Mouse (Mus musculus): ENCODE measurements around the gene Mkrn2. TPM values are rescaled to one million over a fixed set of nuclear protein-coding genes. Genes with fewer than 3 reads are reported as not detected.

Mkrn2 gene
- total and polyA plus RNA-seq, 3 experiments, result 13.1 to 38.1 TPM; not detected in 1

- peak overlapping the region; percentile 46 for H3K9ac ChIP-seq (ENCODE audit: control insufficient read depth, low read depth, low read length, poor library complexity, severe bottlenecking)
- peaks cover 45 to 53% of the 10 kb centered on the region in 2 experiments for H3K4me1 ChIP-seq (ENCODE audit: control insufficient read depth in 1 of 2, insufficient read depth in 2 of 2, low read length in 2 of 2)
- TF ChIP-seq GABPA (IDR thresholded peaks at IDR 0.05; ENCODE audit: low read depth, low read length), result no peak
- no peak for TF ChIP-seq USF1 (IDR thresholded peaks at IDR 0.05; ENCODE audit: low read depth, low read length)
- peak; percentile 81; the same call in 1 of the 2 replicates for TF ChIP-seq MYC (IDR thresholded peaks at IDR 0.05; ENCODE audit: low read depth, low read length)
- TF ChIP-seq POLR2A (IDR thresholded peaks at IDR 0.05; ENCODE audit: control insufficient read depth in 1 of 2, insufficient read depth in 1 of 2, low read depth in 1 of 2, low read length in 2 of 2, poor library complexity in 1 of 2), result no peak
- TF ChIP-seq TBP (IDR thresholded peaks at IDR 0.05; ENCODE audit: low read depth, low read length), result no peak
- TF ChIP-seq USF2 (IDR thresholded peaks at IDR 0.05; ENCODE audit: borderline replicate concordance in 1 of 2, insufficient read depth in 1 of 2, low read depth in 1 of 2, low read length in 2 of 2), result no peak
- TF ChIP-seq ZNF384 (IDR thresholded peaks at IDR 0.05; ENCODE audit: low read depth, low read length), result peak; percentile 94
- no peak; the same call in 1 of the 2 replicates for TF ChIP-seq KAT2A (conservative IDR thresholded peaks at IDR 0.05; ENCODE audit: low read depth, low read length)
- TF ChIP-seq RCOR1 (IDR thresholded peaks at IDR 0.05; ENCODE audit: low read depth, low read length), result no peak
- TF ChIP-seq BHLHE40 (IDR thresholded peaks at IDR 0.05; ENCODE audit: borderline replicate concordance, low read depth, low read length), result no peak
- peak; percentile 68 for TF ChIP-seq ETS1 (IDR thresholded peaks at IDR 0.05; ENCODE audit: low read depth, low read length)
- TF ChIP-seq MAZ (IDR thresholded peaks at IDR 0.05; ENCODE audit: low read depth, low read length), result no peak
- TF ChIP-seq CHD1 (IDR thresholded peaks at IDR 0.05; ENCODE audit: low read depth, low read length), result no peak
- TF ChIP-seq EP300 (IDR thresholded peaks at IDR 0.05; ENCODE audit: low read depth in 1 of 2, low read length in 2 of 2), result peak in 1 of 2 experiments; percentile 49; a peak in 1 of 4 replicates
- TF ChIP-seq MXI1 (IDR thresholded peaks at IDR 0.05; ENCODE audit: low read depth, low read length), result peak; percentile 75
- TF ChIP-seq TCF12 (IDR thresholded peaks at IDR 0.05; ENCODE audit: low read depth, low read length), result 0 out of 2 replicates have a peak, but pooled peaks have one; percentile 26
- peak; percentile 68 for TF ChIP-seq MAX (IDR thresholded peaks at IDR 0.05; ENCODE audit: low read length)
- TF ChIP-seq E2F4 (IDR thresholded peaks at IDR 0.05; ENCODE audit: borderline replicate concordance, low read depth, low read length), result no peak
- no peak for TF ChIP-seq ZKSCAN1 (IDR thresholded peaks at IDR 0.05; ENCODE audit: low read depth, low read length)
- no peak for TF ChIP-seq NRF1 (IDR thresholded peaks at IDR 0.05; ENCODE audit: insufficient read depth, low read depth, low read length, poor library complexity, severe bottlenecking)
- no peak for TF ChIP-seq GATA1 (IDR thresholded peaks at IDR 0.05; ENCODE audit: low read depth, low read length)
- no peak for TF ChIP-seq TAL1 (IDR thresholded peaks at IDR 0.05; ENCODE audit: low read length)
- TF ChIP-seq MAFK (IDR thresholded peaks at IDR 0.05; ENCODE audit: borderline replicate concordance, low read depth, low read length), result no peak
- no peak for TF ChIP-seq POLR2AphosphoS5 (IDR thresholded peaks at IDR 0.05; ENCODE audit: borderline replicate concordance, low read depth, low read length)
- no peak for TF ChIP-seq ZC3H11A (IDR thresholded peaks at IDR 0.05; ENCODE audit: low read depth, low read length)
- H3K9me3 ChIP-seq (replicated peaks; ENCODE audit: insufficient read depth, low read length), result no peaks in the 10 kb centered on the region
- H3K36me3 ChIP-seq (ENCODE audit: control insufficient read depth in 1 of 2, insufficient read depth in 2 of 2, low read length in 2 of 2), result peaks cover 0 to 63% of the 10 kb centered on the region in 2 experiments
- H3K27ac ChIP-seq (ENCODE audit: control insufficient read depth, low read depth, low read length), result peak overlapping the region; percentile 78
- H3K27me3 ChIP-seq (ENCODE audit: control insufficient read depth in 1 of 2, insufficient read depth in 2 of 2, low read length in 2 of 2), result no peaks in the 10 kb centered on the region
- peaks cover 65% of the 10 kb centered on the region for H3K79me2 ChIP-seq (ENCODE audit: control insufficient read depth, insufficient read depth, low read length, poor library complexity)
- DNase-seq (ENCODE audit: low read depth, low spot score), result peak; percentile 78
- H3K4me3 ChIP-seq (ENCODE audit: control insufficient read depth in 1 of 2, insufficient read depth in 1 of 2, low read depth in 2 of 2, low read length in 2 of 2), result peak overlapping the region in 1 of 2 experiments; percentile 14; a peak in 1 of 4 replicates
Observed at GRCm38 (mm10) chr6:115653939-115654338, 52.2 kb downstream of the Mkrn2 start.

Data from MEL (cell line).